Mouse (Mus musculus) ES-E14 (cell line): Measurements from ENCODE around the gene Ptprm. TPM values are rescaled to one million over a fixed set of nuclear protein-coding genes. Genes with fewer than 3 reads are reported as not detected.

Source experiments
- DNase-seq: peaks from one replicate; pipeline ENCODE4 v3.0.0-alpha.2; 2013; ENCODE audit warnings: low read depth, low spot score
- H3K27ac ChIP-seq: 2 replicates; pipeline ENCODE4 v1.5.1; 2012; ENCODE audit warnings: low read depth, mild to moderate bottlenecking, low read length, moderate library complexity, mixed read lengths; ENCODE audit not compliant: poor library complexity, insufficient read depth, severe bottlenecking
- H3K36me3 ChIP-seq: 2 replicates; pipeline ENCODE4 v1.6.1; 2012; ENCODE audit warnings: mild to moderate bottlenecking, low read length, moderate library complexity, mixed read lengths; ENCODE audit not compliant: control insufficient read depth, poor library complexity, insufficient read depth, severe bottlenecking
- H3K4me1 ChIP-seq, 2 experiments: fragments of 150-350 bp in 1 of 2; sonication (generic) in 1 of 2; 2 replicates each; pipeline ENCODE4 v1.6.1; 2012; ENCODE audit warnings: low read length in 2 of 2, mild to moderate bottlenecking in 1 of 2, mixed read lengths in 1 of 2; ENCODE audit not compliant: control insufficient read depth in 2 of 2, insufficient read depth in 2 of 2, poor library complexity in 1 of 2
- H3K4me3 ChIP-seq, 2 experiments: fragments of 150-350 bp in 1 of 2; sonication (generic) in 1 of 2; 2 replicates each; pipeline ENCODE4 v1.5.1; 2012; ENCODE audit warnings: low read length in 2 of 2, low read depth in 1 of 2, mild to moderate bottlenecking in 1 of 2, mixed read lengths in 1 of 2; ENCODE audit not compliant: insufficient read depth in 1 of 2, poor library complexity in 1 of 2, severe bottlenecking in 1 of 2
- H3K9ac ChIP-seq: 2 replicates; pipeline ENCODE4 v1.6.1; 2012; ENCODE audit warnings: low read depth, mild to moderate bottlenecking, low read length, mixed read lengths; ENCODE audit not compliant: poor library complexity, insufficient read depth, severe bottlenecking
- H3K9me3 ChIP-seq: fragments of 150-350 bp; sonication (generic); 2 replicates; pipeline ENCODE4 v1.6.1; 2012; ENCODE audit warnings: low read depth, mild to moderate bottlenecking, low read length; ENCODE audit not compliant: control insufficient read depth, insufficient read depth
- CHD2 ChIP-seq: IDR thresholded peaks from 2 replicates; pipeline ENCODE4 v1.6.1; 2014; ENCODE audit warnings: mild to moderate bottlenecking, low read depth, low read length, inconsistent platforms
- HCFC1 ChIP-seq: IDR thresholded peaks from 2 replicates; pipeline ENCODE4 v1.6.1; 2012; ENCODE audit warnings: low read length, inconsistent platforms, borderline replicate concordance; ENCODE audit not compliant: insufficient read depth
- MAFK ChIP-seq: IDR thresholded peaks from 2 replicates; pipeline ENCODE4 v1.6.1; 2014; ENCODE audit warnings: mild to moderate bottlenecking, low read depth, low read length, inconsistent platforms; ENCODE audit not compliant: insufficient read depth
- ZC3H11A ChIP-seq: IDR thresholded peaks from 2 replicates; pipeline ENCODE4 v1.6.1; 2012; ENCODE audit warnings: low read depth, mild to moderate bottlenecking, inconsistent platforms, low read length, borderline replicate concordance
- ZNF384 ChIP-seq: IDR thresholded peaks from 2 replicates; pipeline ENCODE4 v1.6.1; 2012; ENCODE audit warnings: low read depth, low read length, inconsistent platforms
- in situ Hi-C, 2 experiments: fragments of 600-800 bp; cut with MboI; formaldehyde crosslinking; loops; one replicate each; pipeline ENCODE4 v1.15.1; 2025; ENCODE audit warnings: low sequenced_read_pairs in 2 of 2, inconsistent platforms in 1 of 2; ENCODE audit not compliant: unreplicated experiment in 2 of 2
- total RNA-seq: library from RNA; depleted of rRNA; stranded (reverse); fragments of 300-350 nt; gene quantifications from 2 replicates; pipeline ENCODE4 v1.2.3, GENCODE M21; 2012

Ptprm gene
- total RNA-seq, 1 experiment = 2.9 TPM

DNA sequence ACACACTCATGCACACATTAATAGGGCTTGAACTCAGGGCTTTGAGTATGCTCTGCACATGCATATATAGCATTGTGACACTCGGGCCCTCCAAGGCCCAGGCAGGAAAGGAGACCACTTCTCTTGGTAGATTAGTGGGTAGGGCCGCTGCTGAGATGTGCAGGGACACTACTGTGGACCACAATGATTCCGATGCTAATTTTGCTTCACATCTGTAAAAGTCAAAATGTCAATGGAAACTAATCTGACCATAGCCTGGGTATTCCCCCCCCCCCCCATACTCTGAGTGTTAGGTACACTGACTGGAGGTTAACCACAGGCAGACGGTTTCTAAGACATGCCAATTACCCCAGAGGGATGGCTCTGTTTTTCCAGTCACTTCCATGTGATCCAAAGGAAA, 2.9 kb upstream of the Ptprm start:
- no peak overlapping the region for H3K9ac ChIP-seq
- no peaks in the 10 kb centered on the region for H3K36me3 ChIP-seq
- TF ChIP-seq MAFK (no peak), ZNF384 (no peak), ZC3H11A (no peak)
- DNase-seq = no peak
- H3K27ac ChIP-seq = no peak overlapping the region
- H3K9me3 ChIP-seq = no peaks in the 10 kb centered on the region
- in situ Hi-C loops = no loop called here
- H3K4me1 ChIP-seq = no peaks in the 10 kb centered on the region
- H3K4me3 ChIP-seq = no peak overlapping the region

GRCm38 (mm10) chr17:67355251-67355650, 994 bp upstream of the Ptprm start:
- H3K9me3 ChIP-seq = no peaks in the 10 kb centered on the region
- in situ Hi-C loops = no loop called here
- H3K4me1 ChIP-seq = no peaks in the 10 kb centered on the region
- H3K27ac ChIP-seq = no peak overlapping the region
- DNase-seq = no peak
- no peak for TF ChIP-seq HCFC1
- no peak for TF ChIP-seq MAFK
- TF ChIP-seq ZNF384 = no peak
- TF ChIP-seq ZC3H11A = no peak
- no peak for TF ChIP-seq CHD2
- no peak overlapping the region; a peak in 1 of 4 replicates for H3K4me3 ChIP-seq
- H3K9ac ChIP-seq = no peak overlapping the region
- no peaks in the 10 kb centered on the region for H3K36me3 ChIP-seq

- Histone ChIP-seq H3K9me3 (no peaks in the 10 kb centered on the region), H3K4me1 (no peaks in the 10 kb centered on the region), H3K4me3 (peak overlapping the region; percentile 76 to 84), H3K9ac (peak overlapping the region; percentile 72), H3K36me3 (no peaks in the 10 kb centered on the region), H3K27ac (no peak overlapping the region)
- TF ChIP-seq HCFC1 = no peak
- no peak for TF ChIP-seq CHD2
- no peak for TF ChIP-seq MAFK
- no peak for TF ChIP-seq ZC3H11A
- TF ChIP-seq ZNF384 = no peak
- in situ Hi-C loops = no loop called here
- no peak for DNase-seq
Measured at GRCm38 (mm10) chr17:67353796-67354450, 334 bp downstream of the Ptprm start.

DNA sequence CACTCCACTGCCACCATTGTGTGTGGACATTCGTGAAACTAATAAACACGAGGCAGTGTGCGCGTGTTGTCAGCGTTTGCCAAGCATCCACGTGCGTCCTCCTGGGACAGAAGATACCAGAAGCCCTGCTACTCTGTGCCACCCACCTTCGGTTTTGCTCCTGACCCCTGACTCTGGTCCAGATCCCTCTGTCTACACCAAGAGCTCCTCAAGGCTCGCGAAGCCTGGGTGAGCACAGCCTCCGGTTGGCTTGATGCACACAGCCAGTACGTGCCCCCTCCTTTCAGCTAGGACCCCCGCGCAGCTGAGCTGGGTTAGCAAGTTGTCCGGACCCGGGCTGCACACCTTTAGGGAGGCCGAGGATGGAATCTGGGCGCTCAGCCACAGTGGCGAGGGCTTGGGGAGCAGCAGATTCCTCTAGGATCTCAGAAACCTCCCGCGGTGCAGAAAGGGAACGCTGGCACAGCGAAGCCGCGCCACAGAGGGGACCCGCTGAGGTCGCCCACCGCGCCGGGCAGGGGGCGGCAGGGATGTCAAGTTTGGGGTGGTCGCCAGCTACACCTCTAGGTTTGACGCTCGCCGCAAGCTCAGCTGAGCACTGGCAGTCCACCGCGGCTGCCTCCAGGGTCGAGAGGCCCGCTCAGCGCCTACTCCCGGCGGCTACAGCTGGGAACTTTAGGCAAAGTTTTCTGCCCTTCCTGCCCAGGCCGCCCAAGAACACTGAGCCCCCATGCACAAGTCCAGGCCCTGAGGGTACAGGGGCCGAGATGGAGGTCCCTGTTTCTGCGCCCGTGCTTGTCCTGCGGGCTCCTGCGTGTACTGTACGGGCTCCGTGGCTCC, 1.1 kb downstream of the Ptprm start:
- no peak for TF ChIP-seq MAFK
- no peak for TF ChIP-seq HCFC1
- TF ChIP-seq ZC3H11A = no peak
- TF ChIP-seq ZNF384 = no peak
- no peak for TF ChIP-seq CHD2
- peak overlapping the region; percentile 76 to 84 for H3K4me3 ChIP-seq
- H3K9ac ChIP-seq = peak overlapping the region; percentile 72; the same call in 1 of the 2 replicates
- no peaks in the 10 kb centered on the region for H3K4me1 ChIP-seq
- no peaks in the 10 kb centered on the region for H3K36me3 ChIP-seq
- H3K9me3 ChIP-seq = no peaks in the 10 kb centered on the region
- in situ Hi-C loops = no loop called here
- no peak overlapping the region for H3K27ac ChIP-seq
- no peak for DNase-seq
